Mouse (Mus musculus): Measurements from ENCODE around the gene Rnf166. TPM values are rescaled to one million over a fixed set of nuclear protein-coding genes. Genes with fewer than 3 reads are reported as not detected.

Gene Rnf166
- polyA plus RNA-seq, 1 experiment = 79.6 TPM

DNA sequence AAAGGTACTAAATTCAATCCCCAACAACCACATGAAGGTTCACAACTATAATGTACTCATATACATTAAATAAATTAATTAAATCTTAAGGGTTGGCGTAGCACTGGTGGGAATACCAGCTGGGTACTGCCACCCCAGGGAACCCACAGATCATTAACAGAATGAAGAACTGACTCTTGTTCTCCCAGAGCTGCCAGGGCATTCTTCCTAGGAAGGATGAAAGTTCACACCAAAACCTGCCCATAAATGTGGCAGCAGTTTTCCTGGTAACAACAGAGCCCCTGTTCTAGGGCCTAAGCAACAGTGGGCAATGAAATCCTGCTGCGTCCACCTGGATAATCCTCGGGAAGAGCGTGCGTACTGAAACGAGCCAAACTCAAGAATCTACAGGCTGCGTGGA, 33.5 kb downstream of the Rnf166 start:
- Histone ChIP-seq H3K27me3 (ENCODE audit: control insufficient read depth, insufficient read depth, low read length) (no peaks in the 10 kb centered on the region), H3K4me3 (ENCODE audit: extremely low read depth, insufficient read depth, insufficient read length) (peak overlapping the region; percentile 76; the same call in 1 of the 2 replicates), H3K27ac (ENCODE audit: insufficient read depth, low read length) (no peak overlapping the region), H3K4me1 (ENCODE audit: control insufficient read depth, insufficient read depth, insufficient read length) (peaks cover 17% of the 10 kb centered on the region), H3K36me3 (ENCODE audit: control insufficient read depth, insufficient read depth, low read length) (no peaks in the 10 kb centered on the region; the same call in 1 of the 2 replicates)
- WGBS = 56% methylated on average over 7 of the region's 7 CpGs
- no peak for DNase-seq (ENCODE audit: low read depth in 1 of 2, low spot score in 2 of 2)
- no peak for TF ChIP-seq POLR2A (IDR thresholded peaks at IDR 0.05; ENCODE audit: low read depth, low read length)
- no peak for TF ChIP-seq CTCF (IDR thresholded peaks at IDR 0.05; ENCODE audit: extremely low read depth, insufficient read depth, insufficient read length, insufficient replicate concordance)

DNA sequence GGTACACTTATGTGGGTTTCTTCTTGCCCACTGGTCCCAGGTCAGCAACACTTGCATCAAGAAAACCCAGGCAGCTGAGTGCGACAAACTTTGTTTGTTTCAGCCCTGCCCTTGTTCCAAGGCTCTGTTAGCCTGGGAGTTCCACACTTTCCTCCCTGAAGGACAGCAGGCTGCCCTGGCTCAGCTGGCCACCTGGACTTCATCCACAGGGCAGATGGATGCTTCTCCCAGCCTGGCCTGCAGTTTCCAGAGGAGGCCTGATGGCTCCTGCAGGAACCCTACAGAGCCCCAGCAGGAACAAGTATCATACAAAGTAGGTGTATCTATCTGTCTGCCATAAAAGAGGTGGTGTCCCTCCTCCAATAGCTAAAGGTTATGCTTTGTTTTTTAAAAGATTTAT, 34.5 kb downstream of the Rnf166 start:
- no peak overlapping the region for H3K4me3 ChIP-seq (ENCODE audit: extremely low read depth, insufficient read depth, insufficient read length)
- H3K27me3 ChIP-seq (ENCODE audit: control insufficient read depth, insufficient read depth, low read length) = no peaks in the 10 kb centered on the region
- no peak overlapping the region for H3K27ac ChIP-seq (ENCODE audit: insufficient read depth, low read length)
- WGBS = 91% methylated on average over 1 of the region's 1 CpGs
- no peak for DNase-seq (ENCODE audit: low read depth in 1 of 2, low spot score in 2 of 2)
- H3K36me3 ChIP-seq (ENCODE audit: control insufficient read depth, insufficient read depth, low read length) = no peaks in the 10 kb centered on the region; the same call in 1 of the 2 replicates
- TF ChIP-seq CTCF (IDR thresholded peaks at IDR 0.05; ENCODE audit: extremely low read depth, insufficient read depth, insufficient read length, insufficient replicate concordance) (no peak), POLR2A (IDR thresholded peaks at IDR 0.05; ENCODE audit: low read depth, low read length) (no peak)
- H3K4me1 ChIP-seq (ENCODE audit: control insufficient read depth, insufficient read depth, insufficient read length) = peaks cover 23% of the 10 kb centered on the region

DNA sequence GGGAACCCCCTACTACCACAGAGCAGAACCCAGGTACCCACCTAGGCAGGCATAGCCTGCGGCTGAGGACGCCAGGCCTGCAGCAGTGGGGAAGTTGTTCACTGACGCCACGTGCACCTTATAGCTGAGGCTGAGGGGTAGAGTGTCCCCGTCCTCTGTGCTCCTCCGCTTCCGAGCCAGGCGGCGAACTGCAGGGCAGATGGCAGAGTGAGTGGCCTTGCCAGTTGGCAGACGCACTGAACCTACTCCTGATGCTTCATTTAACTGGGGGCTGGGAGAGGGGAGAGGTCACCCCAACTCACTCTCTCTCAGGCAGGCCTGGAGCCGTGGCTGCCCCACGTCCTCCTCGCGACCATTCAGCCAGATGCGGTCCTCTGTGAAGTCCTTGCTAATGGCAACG, 36.5 kb downstream of the Rnf166 start:
- DNase-seq (ENCODE audit: low read depth in 1 of 2, low spot score in 2 of 2) = no peak
- H3K4me1 ChIP-seq (ENCODE audit: control insufficient read depth, insufficient read depth, insufficient read length) = peaks cover 21% of the 10 kb centered on the region
- TF ChIP-seq POLR2A (IDR thresholded peaks at IDR 0.05; ENCODE audit: low read depth, low read length) (no peak), CTCF (IDR thresholded peaks at IDR 0.05; ENCODE audit: extremely low read depth, insufficient read depth, insufficient read length, insufficient replicate concordance) (no peak)
- H3K4me3 ChIP-seq (ENCODE audit: extremely low read depth, insufficient read depth, insufficient read length) = no peak overlapping the region
- 92% methylated on average over 16 of the region's 16 CpGs for WGBS
- H3K36me3 ChIP-seq (ENCODE audit: control insufficient read depth, insufficient read depth, low read length) = no peaks in the 10 kb centered on the region; the same call in 1 of the 2 replicates
- no peak overlapping the region for H3K27ac ChIP-seq (ENCODE audit: insufficient read depth, low read length)
- H3K27me3 ChIP-seq (ENCODE audit: control insufficient read depth, insufficient read depth, low read length) = no peaks in the 10 kb centered on the region

DNA sequence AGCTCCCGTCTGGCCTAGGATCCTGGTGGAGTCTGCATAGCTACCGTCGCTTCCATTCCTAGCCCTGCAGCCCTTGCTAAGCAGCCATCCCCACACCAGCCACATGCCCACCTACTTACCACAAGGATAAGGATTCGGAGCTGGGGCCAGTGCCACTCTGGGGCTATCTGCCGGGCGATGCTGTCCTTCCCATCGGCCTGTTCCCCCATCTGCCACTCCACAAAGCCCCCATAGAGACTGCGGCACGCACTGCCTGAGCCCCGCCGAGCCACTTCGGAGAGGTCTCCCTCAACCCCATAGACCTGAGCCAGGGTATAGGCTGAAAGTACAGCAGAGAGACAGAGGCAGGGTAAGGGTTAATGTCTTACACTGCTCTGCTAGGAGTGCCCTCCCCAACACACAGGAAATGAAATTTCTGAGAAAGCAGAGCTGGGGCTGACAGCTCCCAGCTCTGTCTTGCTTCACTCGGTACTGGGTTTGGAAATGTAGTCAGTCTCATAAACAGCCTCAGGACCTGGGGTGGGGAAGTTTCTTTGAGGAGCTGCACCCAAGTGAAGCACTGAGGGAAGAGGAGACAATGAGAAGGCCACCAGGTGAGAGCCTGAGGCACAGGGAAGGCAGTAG, 38.0 kb downstream of the Rnf166 start:
- DNase-seq (ENCODE audit: low read depth in 1 of 2, low spot score in 2 of 2) = no peak
- Histone ChIP-seq H3K27ac (ENCODE audit: insufficient read depth, low read length) (peak overlapping the region; percentile 89), H3K36me3 (ENCODE audit: control insufficient read depth, insufficient read depth, low read length) (no peaks in the 10 kb centered on the region; the same call in 1 of the 2 replicates), H3K4me3 (ENCODE audit: extremely low read depth, insufficient read depth, insufficient read length) (peak overlapping the region; percentile 56), H3K4me1 (ENCODE audit: control insufficient read depth, insufficient read depth, insufficient read length) (peaks cover 24% of the 10 kb centered on the region), H3K27me3 (ENCODE audit: control insufficient read depth, insufficient read depth, low read length) (no peaks in the 10 kb centered on the region)
- TF ChIP-seq CTCF (IDR thresholded peaks at IDR 0.05; ENCODE audit: extremely low read depth, insufficient read depth, insufficient read length, insufficient replicate concordance) (no peak), POLR2A (IDR thresholded peaks at IDR 0.05; ENCODE audit: low read depth, low read length) (no peak)
- WGBS = 63% methylated on average over 13 of the region's 13 CpGs

DNA sequence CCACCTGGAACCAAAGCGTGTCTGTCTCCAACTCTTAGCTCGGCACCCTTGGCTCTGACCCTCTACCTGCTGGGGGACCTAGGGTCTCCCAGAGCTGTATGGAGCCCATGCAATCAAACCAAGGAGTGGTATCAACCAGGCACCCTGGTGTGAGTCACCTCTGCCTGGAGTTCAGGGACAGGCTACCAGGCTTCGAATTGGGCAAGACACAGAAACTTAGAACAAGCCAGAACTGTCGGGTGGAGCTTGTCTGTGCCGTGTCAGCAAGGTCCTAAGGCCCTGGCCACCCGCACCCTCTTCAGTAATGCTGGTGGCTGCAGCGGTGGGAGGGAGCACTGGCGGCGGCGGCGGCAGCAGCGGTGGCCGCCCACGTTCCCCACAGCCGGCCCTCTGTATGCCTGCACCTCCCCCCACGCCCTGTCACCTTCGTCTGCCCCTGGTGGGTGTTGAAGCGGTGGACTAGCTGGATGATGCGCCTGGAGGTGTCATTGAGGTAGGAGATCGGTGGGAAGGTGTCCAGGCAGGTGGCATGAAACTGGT, 39.2 kb downstream of the Rnf166 start:
- Histone ChIP-seq H3K27me3 (ENCODE audit: control insufficient read depth, insufficient read depth, low read length) (no peaks in the 10 kb centered on the region), H3K27ac (ENCODE audit: insufficient read depth, low read length) (peak overlapping the region; percentile 18; the same call in 1 of the 2 replicates), H3K4me1 (ENCODE audit: control insufficient read depth, insufficient read depth, insufficient read length) (peaks cover 21% of the 10 kb centered on the region), H3K36me3 (ENCODE audit: control insufficient read depth, insufficient read depth, low read length) (no peaks in the 10 kb centered on the region; the same call in 1 of the 2 replicates), H3K4me3 (ENCODE audit: extremely low read depth, insufficient read depth, insufficient read length) (no peak overlapping the region)
- 82% methylated on average over 20 of the region's 20 CpGs for WGBS
- no peak for DNase-seq (ENCODE audit: low read depth in 1 of 2, low spot score in 2 of 2)
- no peak for TF ChIP-seq CTCF (IDR thresholded peaks at IDR 0.05; ENCODE audit: extremely low read depth, insufficient read depth, insufficient read length, insufficient replicate concordance)
- no peak for TF ChIP-seq POLR2A (IDR thresholded peaks at IDR 0.05; ENCODE audit: low read depth, low read length)

DNA sequence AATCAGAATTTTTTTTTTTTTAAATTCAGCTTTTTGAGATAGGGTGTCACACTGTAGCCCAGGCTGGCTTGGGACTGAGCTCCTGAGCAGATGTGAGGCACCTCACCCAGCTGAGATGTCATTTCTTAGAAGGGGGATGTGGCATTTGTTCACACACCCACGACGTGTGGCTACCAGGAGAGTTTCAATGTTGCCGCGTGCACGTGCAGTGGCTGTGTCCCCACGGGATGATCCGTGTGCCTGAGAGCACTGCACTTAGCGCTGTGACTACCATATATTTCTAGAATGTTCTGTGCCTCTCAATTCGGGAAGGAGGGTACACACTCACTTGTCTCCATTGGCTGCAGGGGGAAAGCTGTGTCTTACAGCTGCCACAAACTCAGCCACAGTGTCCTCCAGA, 39.7 kb downstream of the Rnf166 start:
- DNase-seq (ENCODE audit: low read depth in 1 of 2, low spot score in 2 of 2) = no peak
- no peak overlapping the region for H3K4me3 ChIP-seq (ENCODE audit: extremely low read depth, insufficient read depth, insufficient read length)
- H3K27me3 ChIP-seq (ENCODE audit: control insufficient read depth, insufficient read depth, low read length) = no peaks in the 10 kb centered on the region
- H3K36me3 ChIP-seq (ENCODE audit: control insufficient read depth, insufficient read depth, low read length) = no peaks in the 10 kb centered on the region; the same call in 1 of the 2 replicates
- TF ChIP-seq CTCF (IDR thresholded peaks at IDR 0.05; ENCODE audit: extremely low read depth, insufficient read depth, insufficient read length, insufficient replicate concordance) = no peak
- no peak for TF ChIP-seq POLR2A (IDR thresholded peaks at IDR 0.05; ENCODE audit: low read depth, low read length)
- H3K27ac ChIP-seq (ENCODE audit: insufficient read depth, low read length) = no peak overlapping the region
- H3K4me1 ChIP-seq (ENCODE audit: control insufficient read depth, insufficient read depth, insufficient read length) = peaks cover 21% of the 10 kb centered on the region
- 54% methylated on average over 9 of the region's 9 CpGs for WGBS

DNA sequence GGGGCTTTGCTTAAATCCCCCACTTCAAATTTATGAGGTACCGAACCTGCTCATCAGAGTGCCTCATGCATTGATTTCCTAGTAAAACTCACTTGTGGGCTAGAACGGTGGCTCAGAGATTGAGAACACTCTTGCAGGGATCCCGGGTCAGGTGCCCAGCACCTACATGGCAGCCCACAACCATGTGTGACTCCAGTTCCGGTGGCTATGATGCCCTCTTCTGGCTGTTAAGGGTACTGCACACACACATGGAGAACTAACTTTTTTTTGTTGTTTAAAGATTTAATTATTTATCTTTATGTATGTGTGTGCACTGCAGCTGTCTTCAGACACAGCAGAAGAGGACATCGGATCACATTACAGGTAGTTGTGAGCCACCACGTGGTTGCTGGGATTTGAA, 40.5 kb downstream of the Rnf166 start:
- 93% methylated on average over 6 of the region's 6 CpGs for whole genome bisulfite sequencing

More for the DNA sequence above, 40.5 kb downstream of the Rnf166 start:
- no peak for DNase-seq (ENCODE audit: low read depth in 1 of 2, low spot score in 2 of 2)
- no peak overlapping the region for H3K4me3 ChIP-seq (ENCODE audit: extremely low read depth, insufficient read depth, insufficient read length)
- peaks cover 26% of the 10 kb centered on the region for H3K4me1 ChIP-seq (ENCODE audit: control insufficient read depth, insufficient read depth, insufficient read length)
- no peaks in the 10 kb centered on the region; the same call in 1 of the 2 replicates for H3K36me3 ChIP-seq (ENCODE audit: control insufficient read depth, insufficient read depth, low read length)
- TF ChIP-seq CTCF (IDR thresholded peaks at IDR 0.05; ENCODE audit: extremely low read depth, insufficient read depth, insufficient read length, insufficient replicate concordance) = peak; percentile 9; the same call in 1 of the 2 replicates
- no peak for TF ChIP-seq POLR2A (IDR thresholded peaks at IDR 0.05; ENCODE audit: low read depth, low read length)
- no peak overlapping the region for H3K27ac ChIP-seq (ENCODE audit: insufficient read depth, low read length)
- H3K27me3 ChIP-seq (ENCODE audit: control insufficient read depth, insufficient read depth, low read length) = no peaks in the 10 kb centered on the region

Measured in spleen, adult 2 months (tissue).